Mouse (Mus musculus): Measurements from ENCODE around the gene Exoc6b. TPM values are rescaled to one million over a fixed set of nuclear protein-coding genes. Genes with fewer than 3 reads are reported as not detected.

Gene Exoc6b
- polyA plus RNA-seq, 1 experiment from 2014 or later = 5.2 TPM

DNA sequence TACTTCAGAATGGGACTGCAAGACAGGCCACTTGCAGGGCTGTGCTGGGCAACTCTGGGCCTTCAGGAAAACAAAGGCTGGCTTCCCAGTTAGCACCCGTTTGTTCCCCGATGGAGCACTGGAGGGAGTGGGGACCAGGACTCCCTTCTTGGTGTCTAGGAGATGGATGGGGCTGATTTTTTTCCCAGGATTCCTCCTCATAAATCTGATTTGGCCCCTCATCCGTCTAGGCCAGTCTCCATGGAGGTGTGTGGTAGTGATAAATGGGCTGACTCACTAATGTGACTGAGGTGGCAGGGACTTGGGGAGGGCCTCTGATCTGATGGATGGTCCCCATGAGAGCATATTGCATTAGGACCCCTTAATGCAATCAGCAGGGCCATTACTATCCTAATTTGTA lies 470.6 kb downstream of the Exoc6b start:
- H3K9ac ChIP-seq = no peak overlapping the region
- 56% methylated on average over 3 of the region's 3 CpGs for WGBS (ENCODE audit: insufficient replicate concordance)
- H3K4me3 ChIP-seq = no peak overlapping the region
- H3K27ac ChIP-seq = no peak overlapping the region
- H3K27me3 ChIP-seq (replicated peaks) = 0 out of 2 replicates have a peak, but pooled peaks cover 16% of the 10 kb centered on the region
- H3K4me2 ChIP-seq = no peak overlapping the region
- H3K9me3 ChIP-seq (replicated peaks) = no peaks in the 10 kb centered on the region
- no peaks in the 10 kb centered on the region for H3K36me3 ChIP-seq
- H3K4me1 ChIP-seq = no peaks in the 10 kb centered on the region
- ATAC-seq = no peak

DNA sequence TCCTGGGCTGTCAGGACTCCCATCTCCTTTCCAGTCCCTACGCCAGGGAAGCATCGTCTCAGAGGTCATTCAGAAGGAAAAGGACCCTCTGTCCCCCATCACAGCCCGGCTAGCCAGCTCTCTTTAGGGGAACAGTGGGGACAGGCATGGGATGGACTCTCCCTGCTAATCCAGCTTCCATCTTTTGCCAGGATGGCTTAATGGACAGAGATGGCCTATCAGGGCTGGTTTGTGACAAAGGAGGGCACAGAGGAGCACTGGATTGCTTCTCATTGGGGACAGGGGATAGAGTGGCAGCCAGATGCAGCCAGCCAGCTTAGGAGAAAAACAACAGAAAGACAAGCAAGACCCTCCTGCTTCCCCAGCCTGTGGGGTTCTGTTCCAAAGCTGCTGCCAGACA lies 474.7 kb downstream of the Exoc6b start:
- no peak overlapping the region for H3K4me3 ChIP-seq
- ATAC-seq = no peak
- H3K27me3 ChIP-seq (replicated peaks) = peaks cover 48% of the 10 kb centered on the region
- peaks cover 10% of the 10 kb centered on the region for H3K4me1 ChIP-seq
- H3K4me2 ChIP-seq = no peak overlapping the region
- H3K9ac ChIP-seq = no peak overlapping the region
- H3K27ac ChIP-seq = no peak overlapping the region
- 53% methylated on average over 3 of the region's 3 CpGs for WGBS (ENCODE audit: insufficient replicate concordance)
- H3K36me3 ChIP-seq = no peaks in the 10 kb centered on the region
- H3K9me3 ChIP-seq (replicated peaks) = no peaks in the 10 kb centered on the region

DNA sequence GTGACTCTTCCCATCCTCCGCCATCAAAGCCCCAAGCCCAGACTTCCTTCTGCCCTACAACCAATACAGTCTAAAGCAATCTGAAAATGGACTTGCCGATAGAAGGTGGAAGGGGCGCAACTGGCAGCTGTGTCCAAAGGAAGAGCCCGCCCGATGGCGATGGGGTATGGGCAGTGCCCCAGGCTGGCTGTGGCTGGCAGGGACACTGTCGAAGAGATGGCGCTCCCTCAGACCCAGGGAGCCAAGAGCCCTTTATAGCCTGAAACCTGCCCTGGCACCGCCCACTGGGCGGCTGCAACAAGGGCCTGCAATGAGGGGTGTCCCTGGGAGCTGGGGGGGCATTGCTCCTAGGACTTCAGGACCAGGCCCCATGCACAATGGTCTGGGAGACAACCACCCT lies 475.6 kb downstream of the Exoc6b start, which contains the start of gene Cyp26b1:
Gene Cyp26b1, minus strand, starts transcription at position 216 of the 400 bp plus-strand sequence.
- H3K4me1 ChIP-seq = peaks cover 17% of the 10 kb centered on the region
- no peak within 1 kb of the TSS for H3K4me2 ChIP-seq
- H3K9ac ChIP-seq = no peak within 1 kb of the TSS
- H3K9me3 ChIP-seq (replicated peaks) = no peaks in the 10 kb centered on the region
- no peak within 1 kb of the TSS for H3K27ac ChIP-seq
- no peak for ATAC-seq
- H3K4me3 ChIP-seq = no peak within 1 kb of the TSS
- H3K27me3 ChIP-seq (replicated peaks) = peaks cover 58% of the 10 kb centered on the region
- whole genome bisulfite sequencing (ENCODE audit: insufficient replicate concordance) = 69% methylated on average over 10 of the region's 10 CpGs
- H3K36me3 ChIP-seq = no peaks in the 10 kb centered on the region

DNA sequence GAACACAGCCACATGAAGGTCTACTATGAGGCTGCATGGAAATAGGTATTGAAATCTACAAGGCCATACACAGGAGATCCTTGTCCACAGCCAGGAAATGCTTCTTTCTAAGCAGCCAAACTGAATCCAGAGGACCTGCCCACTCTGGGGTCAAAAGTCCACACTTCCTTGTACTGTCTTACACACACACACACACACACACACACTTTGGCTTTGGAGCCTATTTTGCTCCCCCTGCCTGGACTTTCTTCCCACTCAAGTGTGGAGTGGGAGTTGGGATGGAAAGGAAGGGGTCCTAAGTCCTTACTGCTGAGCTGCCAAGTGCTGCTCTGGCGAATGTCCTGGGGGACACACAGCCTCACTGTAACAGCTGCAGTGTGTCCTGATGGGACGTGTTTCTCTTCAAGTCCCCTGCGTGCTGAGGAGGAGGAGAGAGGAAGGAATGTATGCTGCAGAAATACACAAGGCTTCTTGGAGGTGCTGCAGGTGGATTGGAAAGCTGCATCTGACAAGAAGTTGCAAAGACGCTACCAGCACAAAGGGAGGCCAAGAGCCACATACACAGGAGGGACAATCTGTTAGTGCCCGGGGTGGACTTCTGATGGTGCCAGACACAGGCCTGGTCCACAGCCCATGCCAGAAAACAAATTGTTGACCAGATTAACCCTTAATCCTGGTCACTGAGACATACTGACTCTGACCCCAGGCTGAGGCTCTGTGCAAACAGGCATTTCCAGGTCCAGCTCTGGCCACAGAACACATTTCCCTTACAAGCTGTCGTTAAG lies 478.2 kb downstream of the Exoc6b start:
- H3K4me3 ChIP-seq = no peak overlapping the region
- no peak overlapping the region for H3K27ac ChIP-seq
- H3K4me1 ChIP-seq = peaks cover 32% of the 10 kb centered on the region
- ATAC-seq = no peak
- H3K27me3 ChIP-seq (replicated peaks) = peaks cover 83% of the 10 kb centered on the region
- no peak overlapping the region for H3K4me2 ChIP-seq
- no peaks in the 10 kb centered on the region for H3K9me3 ChIP-seq (replicated peaks)
- no peaks in the 10 kb centered on the region for H3K36me3 ChIP-seq
- WGBS (ENCODE audit: insufficient replicate concordance) = 48% methylated on average over 6 of the region's 6 CpGs
- H3K9ac ChIP-seq = no peak overlapping the region

DNA sequence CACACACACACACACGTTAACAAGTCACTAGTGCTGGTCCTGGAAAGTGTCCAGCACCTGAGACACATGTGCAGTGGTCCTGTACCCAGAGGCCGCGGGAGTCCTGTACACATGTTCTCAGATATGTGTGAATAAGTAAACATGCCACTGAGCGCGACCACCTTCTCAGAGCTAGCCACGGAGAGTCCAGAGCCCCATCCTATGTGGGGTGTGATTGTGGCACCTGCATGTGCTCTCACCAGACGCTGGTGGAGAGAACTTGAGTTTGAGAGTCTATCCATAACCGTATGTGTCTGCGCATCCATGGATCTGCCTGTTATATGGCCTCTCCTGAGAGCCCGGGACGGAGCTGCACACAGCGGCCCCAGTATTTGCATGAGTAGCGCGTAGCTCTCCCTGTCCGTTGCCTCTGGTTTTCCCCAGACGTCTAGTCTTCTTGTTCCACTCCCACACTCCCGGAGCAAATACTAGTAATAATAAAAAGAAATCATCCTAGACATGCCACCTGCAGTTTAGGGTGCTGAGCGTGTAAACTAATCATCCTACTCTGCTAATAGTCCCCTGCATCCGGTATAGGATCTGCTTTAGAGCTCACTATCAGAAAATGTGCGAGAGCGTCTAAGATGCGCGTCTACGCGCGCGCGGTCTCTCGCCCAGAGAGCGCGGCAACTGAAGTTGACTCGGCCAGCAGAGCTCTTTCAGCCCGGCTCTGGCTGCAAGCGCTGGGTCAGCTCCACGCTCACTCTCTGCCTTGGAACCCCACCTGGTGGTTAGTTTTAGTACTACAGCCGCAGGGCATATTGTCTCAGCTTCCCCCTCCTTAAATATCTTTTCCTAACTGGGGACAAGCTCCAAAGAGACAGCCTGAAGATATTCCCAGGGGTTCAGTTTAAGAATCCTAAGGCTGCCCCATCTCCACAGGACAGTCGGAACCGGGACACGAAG lies 479.3 kb downstream of the Exoc6b start:
- Histone ChIP-seq H3K27ac (no peak overlapping the region), H3K4me2 (peak overlapping the region; percentile 20), H3K4me3 (no peak overlapping the region), H3K4me1 (peaks cover 42% of the 10 kb centered on the region), H3K36me3 (no peaks in the 10 kb centered on the region), H3K9me3 (replicated peaks) (no peaks in the 10 kb centered on the region), H3K9ac (no peak overlapping the region), H3K27me3 (replicated peaks) (peaks cover 87% of the 10 kb centered on the region)
- 5% methylated on average over 39 of the region's 39 CpGs for WGBS (ENCODE audit: insufficient replicate concordance)
- ATAC-seq = peak; percentile 54; the same call in 1 of the 2 replicates

DNA sequence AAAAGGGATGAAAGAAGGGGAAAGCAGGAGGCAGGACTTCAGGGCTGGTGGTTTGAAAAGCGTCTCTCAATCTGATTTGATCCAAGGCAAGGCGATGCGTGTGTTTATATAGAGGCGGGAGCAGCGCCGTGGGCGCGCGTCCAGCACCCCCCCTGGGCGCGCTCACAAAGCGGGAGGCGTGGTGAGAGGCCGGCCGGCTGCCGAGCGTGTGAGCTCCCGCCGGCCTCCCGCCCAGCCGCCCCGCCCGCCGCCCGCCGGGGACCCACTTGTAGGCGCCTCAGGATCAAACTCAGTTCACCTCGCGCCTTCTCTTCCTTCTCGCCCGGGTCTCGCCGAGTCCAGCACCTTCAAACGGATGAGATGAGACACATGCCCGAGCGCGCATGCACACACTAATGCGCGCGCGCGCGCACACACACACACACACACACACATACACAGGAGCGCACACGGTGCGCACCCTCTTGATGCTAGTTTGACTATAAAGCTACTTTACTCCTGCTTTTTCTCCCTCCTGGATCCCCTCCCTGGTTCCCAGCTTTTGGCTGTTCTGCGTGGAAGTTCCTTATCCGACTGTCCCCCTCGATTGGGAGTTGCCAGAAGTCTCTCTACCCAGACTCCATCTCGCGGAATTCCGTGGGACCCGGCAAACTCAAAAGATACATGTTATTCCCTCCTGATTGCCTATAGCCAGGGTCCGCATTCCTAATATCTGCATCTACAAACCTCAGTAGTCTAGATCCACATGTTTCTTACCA lies 480.2 kb downstream of the Exoc6b start:
- peak overlapping the region; percentile 50 for H3K4me3 ChIP-seq
- peaks cover 51% of the 10 kb centered on the region for H3K4me1 ChIP-seq
- WGBS (ENCODE audit: insufficient replicate concordance) = 3% methylated on average over 54 of the region's 54 CpGs
- H3K36me3 ChIP-seq = no peaks in the 10 kb centered on the region
- ATAC-seq = no peak
- peak overlapping the region; percentile 68 for H3K4me2 ChIP-seq
- no peaks in the 10 kb centered on the region for H3K9me3 ChIP-seq (replicated peaks)
- peaks cover 89% of the 10 kb centered on the region for H3K27me3 ChIP-seq (replicated peaks)
- H3K9ac ChIP-seq = no peak overlapping the region
- H3K27ac ChIP-seq = no peak overlapping the region

DNA sequence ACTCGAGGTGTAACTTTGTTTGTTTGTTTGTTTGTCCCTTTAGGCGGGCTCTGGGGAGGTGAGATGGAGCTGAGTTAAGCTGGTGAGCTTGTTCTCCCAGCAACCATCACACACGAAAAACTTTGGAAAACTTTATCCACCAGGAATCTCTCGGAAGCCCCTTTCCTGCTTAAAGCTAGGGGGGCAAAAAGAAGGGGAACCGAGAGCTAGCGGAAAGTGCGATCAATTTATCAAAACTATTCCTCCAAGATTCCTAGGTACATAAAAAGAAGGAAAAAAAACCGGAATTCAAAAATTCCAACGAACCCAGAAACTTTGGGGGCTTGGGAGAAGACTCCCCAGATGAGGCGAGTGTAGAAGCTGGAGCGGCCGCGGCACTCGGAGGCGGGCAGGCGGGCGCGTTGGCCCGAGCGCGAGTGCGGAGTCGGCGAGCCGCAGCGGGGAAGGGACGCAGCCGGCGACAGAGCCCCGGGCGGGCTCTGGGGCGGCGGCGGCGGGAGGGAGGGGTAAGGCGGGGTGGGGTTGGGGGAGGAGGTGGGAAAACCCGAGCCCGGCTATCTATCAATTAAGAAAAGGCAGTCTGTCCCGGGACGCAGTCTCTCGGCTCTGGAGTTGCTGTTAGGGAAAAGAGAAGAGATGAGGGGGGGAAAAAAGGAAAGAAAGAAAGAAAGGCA lies 481.0 kb downstream of the Exoc6b start:
- Histone ChIP-seq H3K9me3 (replicated peaks) (no peaks in the 10 kb centered on the region), H3K36me3 (no peaks in the 10 kb centered on the region), H3K4me3 (peak overlapping the region; percentile 50), H3K27ac (no peak overlapping the region), H3K4me2 (peak overlapping the region; percentile 68), H3K27me3 (replicated peaks) (peaks cover 92% of the 10 kb centered on the region), H3K9ac (no peak overlapping the region), H3K4me1 (peaks cover 58% of the 10 kb centered on the region)
- no peak for ATAC-seq
- WGBS (ENCODE audit: insufficient replicate concordance) = under 1% methylated on average over 38 of the region's 41 CpGs

DNA sequence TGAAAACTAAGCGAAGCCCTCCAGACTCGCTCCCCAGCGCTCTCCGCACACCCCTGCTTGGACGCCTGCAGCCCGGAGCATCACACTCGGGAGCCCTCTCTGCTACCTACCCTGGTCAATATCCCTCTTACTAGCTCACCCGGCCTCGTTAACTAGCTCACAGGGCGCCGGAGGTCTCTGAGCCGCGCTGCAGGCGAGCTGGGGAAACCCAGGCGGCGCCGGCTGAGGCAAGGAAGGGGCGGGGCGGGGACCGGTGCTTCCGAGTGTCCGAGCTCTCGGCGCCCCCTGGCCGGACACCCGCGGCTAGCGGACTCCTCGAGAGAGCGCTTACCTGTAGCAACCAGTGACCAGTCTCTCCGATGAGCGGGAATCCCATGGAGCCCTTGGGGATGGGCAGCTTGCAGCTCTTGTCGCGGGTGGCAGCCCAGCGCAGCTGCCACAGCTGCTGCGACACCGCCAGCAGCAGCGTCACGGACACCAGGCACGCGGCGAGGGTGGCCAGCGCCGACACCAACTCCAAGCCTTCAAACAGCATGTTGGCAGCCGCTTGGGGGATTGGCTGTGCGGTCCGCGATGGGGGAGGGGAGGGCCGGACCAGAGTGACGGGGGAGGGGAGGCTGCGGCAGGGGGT lies 481.7 kb downstream of the Exoc6b start:
- Histone ChIP-seq H3K36me3 (no peaks in the 10 kb centered on the region), H3K9me3 (replicated peaks) (no peaks in the 10 kb centered on the region), H3K27ac (no peak overlapping the region), H3K9ac (no peak overlapping the region), H3K4me1 (peaks cover 58% of the 10 kb centered on the region), H3K4me3 (peak overlapping the region; percentile 50), H3K27me3 (replicated peaks) (peaks cover 96% of the 10 kb centered on the region), H3K4me2 (peak overlapping the region; percentile 68)
- under 1% methylated on average over 51 of the region's 51 CpGs for WGBS (ENCODE audit: insufficient replicate concordance)
- ATAC-seq = no peak

DNA sequence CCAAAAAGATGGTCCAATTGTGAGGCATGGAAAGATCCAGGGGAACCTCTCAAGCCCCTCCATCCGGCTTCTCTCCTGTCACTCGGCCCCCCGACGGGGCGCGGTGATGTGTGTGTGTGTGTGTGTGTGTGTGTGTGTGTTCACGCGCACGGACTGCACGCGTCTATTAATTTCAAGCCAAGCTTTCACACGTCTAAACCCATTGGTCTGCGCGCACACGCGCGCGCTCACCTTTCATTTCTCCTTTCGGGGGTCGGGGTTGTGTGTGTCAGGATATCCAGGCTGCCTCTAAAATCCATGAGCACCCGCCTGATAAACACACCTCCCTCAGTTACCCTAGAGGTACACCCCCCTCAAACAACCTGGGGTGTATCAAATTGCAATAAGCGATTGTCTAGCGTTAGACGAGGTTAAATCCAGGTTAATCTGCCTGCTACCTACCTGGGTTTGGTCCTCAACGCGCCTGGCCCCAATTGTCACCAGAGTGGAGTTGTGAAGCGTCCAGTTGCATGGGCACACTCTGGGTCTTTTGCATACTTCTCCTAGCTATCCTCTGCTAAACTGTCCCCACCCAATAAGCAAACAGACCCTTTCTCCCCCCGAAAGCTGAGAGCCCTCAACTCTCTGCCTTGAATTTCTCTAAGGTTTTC lies 482.6 kb downstream of the Exoc6b start:
- peaks cover 100% of the 10 kb centered on the region for H3K27me3 ChIP-seq (replicated peaks)
- no peaks in the 10 kb centered on the region for H3K9me3 ChIP-seq (replicated peaks)
- H3K27ac ChIP-seq = no peak overlapping the region
- 4% methylated on average over 28 of the region's 28 CpGs for WGBS (ENCODE audit: insufficient replicate concordance)
- H3K4me3 ChIP-seq = peak overlapping the region; percentile 19; the same call in 1 of the 2 replicates
- H3K9ac ChIP-seq = no peak overlapping the region
- H3K4me1 ChIP-seq = peaks cover 58% of the 10 kb centered on the region
- H3K4me2 ChIP-seq = peak overlapping the region; percentile 68; the same call in 1 of the 2 replicates
- ATAC-seq = no peak
- no peaks in the 10 kb centered on the region for H3K36me3 ChIP-seq

DNA sequence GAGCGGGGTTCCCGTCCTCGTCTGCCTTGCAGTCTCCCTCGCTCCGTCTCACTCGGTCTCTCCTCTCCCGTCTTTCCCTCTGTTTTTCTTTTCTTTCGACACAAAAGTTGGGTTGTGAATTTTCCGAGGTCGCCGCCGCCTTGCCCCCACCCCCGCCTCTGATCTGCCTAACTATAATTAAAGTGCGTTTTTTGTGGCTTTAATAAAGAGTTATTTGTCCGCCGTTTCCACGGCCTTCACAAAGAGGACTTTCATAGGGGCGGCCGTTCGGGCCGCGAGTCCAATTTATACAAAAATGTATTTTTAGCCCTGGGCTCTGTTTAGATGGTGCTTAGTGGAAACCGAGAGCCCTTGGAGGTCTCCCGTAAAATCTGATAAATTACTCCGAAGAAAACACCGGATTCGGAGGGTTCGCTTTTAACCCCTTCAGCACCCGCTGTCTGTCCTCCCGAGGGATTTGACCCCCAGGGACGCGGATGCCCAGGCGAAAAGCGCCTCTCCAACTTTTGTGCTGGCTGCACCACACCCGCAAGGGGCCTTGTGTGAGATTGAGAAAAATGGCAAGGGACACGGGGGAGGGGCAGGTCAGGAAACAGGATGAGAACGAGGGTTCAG lies 483.5 kb downstream of the Exoc6b start:
- no peak overlapping the region for H3K9ac ChIP-seq

More for the DNA sequence above, 483.5 kb downstream of the Exoc6b start:
- under 1% methylated on average over 37 of the region's 37 CpGs for WGBS (ENCODE audit: insufficient replicate concordance)
- H3K27ac ChIP-seq = no peak overlapping the region
- peak overlapping the region; percentile 36 for H3K4me3 ChIP-seq
- H3K9me3 ChIP-seq (replicated peaks) = no peaks in the 10 kb centered on the region
- peaks cover 100% of the 10 kb centered on the region for H3K27me3 ChIP-seq (replicated peaks)
- peak overlapping the region; percentile 61 for H3K4me2 ChIP-seq
- H3K36me3 ChIP-seq = no peaks in the 10 kb centered on the region
- H3K4me1 ChIP-seq = peaks cover 51% of the 10 kb centered on the region
- no peak for ATAC-seq
